ENCODE assay signal across 8 mouse cellular contexts in genomic region chr14:101654526-101654909, GRCm38 (mm10). TPM values are rescaled to one million over a fixed set of nuclear protein-coding genes. Genes with fewer than 3 reads are reported as not detected.
DNase-seq lines count a peak whose midpoint lies in the region; ATAC-seq and TF ChIP-seq lines count a peak whose summit lies in the region.

No protein-coding gene starts in this region.

- no peaks in the 10 kb centered on the region for H3K9me3 ChIP-seq in forebrain, embryonic 11.5 days (ENCODE audit: control insufficient read depth, low read length)
- H3K9me3 ChIP-seq in limb, embryonic 14.5 days (ENCODE audit: control insufficient read depth, low read length) = no peaks in the 10 kb centered on the region
- H3K9me3 ChIP-seq in neural tube, embryonic 14.5 days (ENCODE audit: control insufficient read depth, low read length) = no peaks in the 10 kb centered on the region

- peak; percentile 32 for DNase-seq in embryo, embryonic 11 days
- DNase-seq in embryo, embryonic 10 days (ENCODE audit: low spot score) = no peak
- DNase-seq in 416B (ENCODE audit: low read depth) = peak; percentile 28
- no peak for DNase-seq in forebrain, embryonic 11.5 days (ENCODE audit: low spot score)
- DNase-seq in limb, embryonic 14.5 days (ENCODE audit: low spot score) = no peak
- DNase-seq in urinary bladder, postnatal 4 days (ENCODE audit: low spot score in 2 of 2) = no peak
- DNase-seq in frontal cortex, postnatal 36 days (ENCODE audit: low spot score in 2 of 2) = no peak

- WGBS in forebrain, embryonic 11.5 days = under 1% methylated on average over 10 of the region's 10 CpGs
- WGBS in limb, embryonic 14.5 days = under 1% methylated on average over 10 of the region's 10 CpGs
- WGBS in neural tube, embryonic 14.5 days = 0% methylated on average over 10 of the region's 10 CpGs

- no peak overlapping the region for H3K27ac ChIP-seq in forebrain, embryonic 11.5 days (ENCODE audit: low read depth, low read length)
- no peak overlapping the region for H3K27ac ChIP-seq in limb, embryonic 14.5 days (replicated peaks; ENCODE audit: low read depth, low read length)
- H3K27ac ChIP-seq in neural tube, embryonic 14.5 days (ENCODE audit: low read depth, low read length) = peak overlapping the region; percentile 74; the same call in 1 of the 2 replicates

- no peaks in the 10 kb centered on the region for H3K27me3 ChIP-seq in forebrain, embryonic 11.5 days (ENCODE audit: control insufficient read depth, insufficient read depth, low read length)
- no peaks in the 10 kb centered on the region for H3K27me3 ChIP-seq in limb, embryonic 14.5 days (ENCODE audit: control insufficient read depth, insufficient read depth, low read length)
- no peaks in the 10 kb centered on the region for H3K27me3 ChIP-seq in neural tube, embryonic 14.5 days (ENCODE audit: control insufficient read depth, insufficient read depth, low read length)

- ATAC-seq in forebrain, embryonic 11.5 days (replicated peaks; ENCODE audit: low FRiP score) = peak; percentile 25
- ATAC-seq in limb, embryonic 14.5 days (ENCODE audit: low FRiP score, low read depth) = no peak
- peak; percentile 22; the same call in 1 of the 2 replicates for ATAC-seq in neural tube, embryonic 14.5 days (ENCODE audit: low read depth)

- TF ChIP-seq POLR2A in limb, embryonic 14.5 days (IDR thresholded peaks at IDR 0.05; ENCODE audit: borderline replicate concordance, extremely low read depth, insufficient read depth, insufficient read length) = no peak

- H3K36me3 ChIP-seq in forebrain, embryonic 11.5 days (ENCODE audit: control insufficient read depth, insufficient read depth, low read length) = no peaks in the 10 kb centered on the region
- H3K36me3 ChIP-seq in limb, embryonic 14.5 days (ENCODE audit: control insufficient read depth, insufficient read depth, low read length) = no peaks in the 10 kb centered on the region
- no peaks in the 10 kb centered on the region for H3K36me3 ChIP-seq in neural tube, embryonic 14.5 days (ENCODE audit: control insufficient read depth, insufficient read depth, low read length)

- peak overlapping the region; percentile 94 for H3K4me3 ChIP-seq in forebrain, embryonic 11.5 days (ENCODE audit: low read depth, low read length)
- peak overlapping the region; percentile 97 for H3K4me3 ChIP-seq in limb, embryonic 14.5 days (replicated peaks; ENCODE audit: low read length)
- H3K4me3 ChIP-seq in neural tube, embryonic 14.5 days (ENCODE audit: low read depth, low read length) = peak overlapping the region; percentile 96

- H3K4me2 ChIP-seq in forebrain, embryonic 11.5 days (ENCODE audit: low read depth, low read length, severe bottlenecking) = peak overlapping the region; percentile 84
- peak overlapping the region; percentile 73 for H3K4me2 ChIP-seq in limb, embryonic 14.5 days (replicated peaks; ENCODE audit: low read depth, low read length, severe bottlenecking)
- peak overlapping the region; percentile 81 for H3K4me2 ChIP-seq in neural tube, embryonic 14.5 days (ENCODE audit: low read depth, low read length)

- H3K4me1 ChIP-seq in forebrain, embryonic 11.5 days (replicated peaks; ENCODE audit: control insufficient read depth, insufficient read depth, low read length) = peaks cover 3% of the 10 kb centered on the region; the same call in 1 of the 2 replicates
- H3K4me1 ChIP-seq in limb, embryonic 14.5 days (ENCODE audit: control insufficient read depth, insufficient read depth, low read length) = peaks cover 5% of the 10 kb centered on the region; the same call in 1 of the 2 replicates
- peaks cover 7% of the 10 kb centered on the region; the same call in 1 of the 2 replicates for H3K4me1 ChIP-seq in neural tube, embryonic 14.5 days (ENCODE audit: control insufficient read depth, insufficient read depth, low read length)

- H3K9ac ChIP-seq in forebrain, embryonic 11.5 days (ENCODE audit: low read length) = peak overlapping the region; percentile 82
- peak overlapping the region; percentile 80 for H3K9ac ChIP-seq in limb, embryonic 14.5 days (ENCODE audit: low read depth, low read length, severe bottlenecking)
- peak overlapping the region; percentile 78 for H3K9ac ChIP-seq in neural tube, embryonic 14.5 days (replicated peaks; ENCODE audit: low read depth, low read length)

RNA-seq across cellular contexts. Expression of gene Uchl3, which starts 0.8 kb away (rescaled TPM):
- polyA plus RNA-seq in forebrain, embryonic 11.5 days (2014; fragmentation: Nextera tagmentation; extraction: Ambion mirVana) = 172 and 174 TPM in 2 replicates
- polyA plus RNA-seq in limb, embryonic 14.5 days (2012; rRNA removed) = 41.4 and 61.5 TPM in 2 replicates
- 112 and 115 TPM in 2 replicates for polyA plus RNA-seq in limb, embryonic 14.5 days (2014; fragmentation: Nextera tagmentation; extraction: Ambion mirVana)
- 237 and 280 TPM in 2 replicates for polyA plus RNA-seq in neural tube, embryonic 14.5 days (2014; fragmentation: Nextera tagmentation; extraction: Ambion mirVana)

RNA-seq across cellular contexts. Expression of gene Commd6, which starts 14.0 kb away (rescaled TPM):
- 110 and 113 TPM in 2 replicates for polyA plus RNA-seq in forebrain, embryonic 11.5 days (2014; fragmentation: Nextera tagmentation; extraction: Ambion mirVana)
- 33.6 and 40.9 TPM in 2 replicates for polyA plus RNA-seq in limb, embryonic 14.5 days (2012; rRNA removed)
- 76.5 and 78.9 TPM in 2 replicates for polyA plus RNA-seq in limb, embryonic 14.5 days (2014; fragmentation: Nextera tagmentation; extraction: Ambion mirVana)
- 90.2 and 102 TPM in 2 replicates for polyA plus RNA-seq in neural tube, embryonic 14.5 days (2014; fragmentation: Nextera tagmentation; extraction: Ambion mirVana)

RNA-seq across cellular contexts. Expression of gene Tbc1d4, which starts 45.5 kb away (rescaled TPM):
- polyA plus RNA-seq in forebrain, embryonic 11.5 days (2014; fragmentation: Nextera tagmentation; extraction: Ambion mirVana) = 5.5 and 6.8 TPM in 2 replicates
- polyA plus RNA-seq in limb, embryonic 14.5 days (2012; rRNA removed) = 12.4 and 12.6 TPM in 2 replicates
- 11.9 and 13.0 TPM in 2 replicates for polyA plus RNA-seq in limb, embryonic 14.5 days (2014; fragmentation: Nextera tagmentation; extraction: Ambion mirVana)
- polyA plus RNA-seq in neural tube, embryonic 14.5 days (2014; fragmentation: Nextera tagmentation; extraction: Ambion mirVana) = 5.3 and 6.1 TPM in 2 replicates

Comparison
In these comparisons a context has a peak if more than half of its experiments do, and no peak if none do; other contexts are left out.
1. DNase-seq: peak in embryo, embryonic 11 days (single experiment) and 416B (single experiment); none in embryo, embryonic 10 days (single experiment), forebrain, embryonic 11.5 days (single experiment), limb, embryonic 14.5 days (single experiment), urinary bladder, postnatal 4 days (0 of 2) and frontal cortex, postnatal 36 days (0 of 2).
2. Peak in every context shown above with its lines, with median percentiles within 50 percentile points of each other: H3K4me2 ChIP-seq, H3K4me3 ChIP-seq and H3K9ac ChIP-seq.